Mouse (Mus musculus): Measurements from ENCODE around the gene Camk1d. TPM values are rescaled to one million over a fixed set of nuclear protein-coding genes. Genes with fewer than 3 reads are reported as not detected.

The Camk1d gene
- total and polyA plus RNA-seq, 2 experiments from 2014 or later: 7.2 to 16.6 TPM

GRCm38 (mm10) chr2:5514095-5514494 is 200.2 kb downstream of the Camk1d start:
- no peaks in the 10 kb centered on the region for H3K36me3 ChIP-seq (ENCODE audit: insufficient read depth, low read length)
- H3K9ac ChIP-seq (replicated peaks; ENCODE audit: low read length): no peak overlapping the region
- ATAC-seq: no peak
- no peak overlapping the region for H3K4me2 ChIP-seq (ENCODE audit: low read depth, low read length)
- DNase-seq (ENCODE audit: low spot score): no peak
- no peak overlapping the region for H3K4me3 ChIP-seq (ENCODE audit: low read length)
- 94% methylated on average over 5 of the region's 5 CpGs for WGBS
- no peaks in the 10 kb centered on the region for H3K27me3 ChIP-seq (ENCODE audit: insufficient read depth, low read length)
- no peaks in the 10 kb centered on the region for H3K9me3 ChIP-seq (ENCODE audit: low read length)
- H3K4me1 ChIP-seq (ENCODE audit: insufficient read depth, low read length): peaks cover 3% of the 10 kb centered on the region
- no peak overlapping the region for H3K27ac ChIP-seq
- TF ChIP-seq CTCF (IDR thresholded peaks at IDR 0.05; ENCODE audit: low read depth): no peak

GRCm38 (mm10) chr2:5513621-5514020 is 200.7 kb downstream of the Camk1d start:
- peaks cover 3% of the 10 kb centered on the region; the same call in 1 of the 2 replicates for H3K4me1 ChIP-seq (ENCODE audit: insufficient read depth, low read length)
- H3K4me3 ChIP-seq (ENCODE audit: low read length): no peak overlapping the region
- no peaks in the 10 kb centered on the region for H3K27me3 ChIP-seq (ENCODE audit: insufficient read depth, low read length)
- no peaks in the 10 kb centered on the region for H3K9me3 ChIP-seq (ENCODE audit: low read length)
- DNase-seq (ENCODE audit: low spot score) (no peak), ATAC-seq (no peak)
- H3K9ac ChIP-seq (replicated peaks; ENCODE audit: low read length): no peak overlapping the region
- H3K4me2 ChIP-seq (ENCODE audit: low read depth, low read length): no peak overlapping the region
- WGBS: 97% methylated on average over 2 of the region's 2 CpGs
- no peaks in the 10 kb centered on the region for H3K36me3 ChIP-seq (ENCODE audit: insufficient read depth, low read length)
- TF ChIP-seq CTCF (IDR thresholded peaks at IDR 0.05; ENCODE audit: low read depth): no peak
- no peak overlapping the region for H3K27ac ChIP-seq

GRCm38 (mm10) chr2:5510042-5510441 is 204.3 kb downstream of the Camk1d start:
- H3K36me3 ChIP-seq (ENCODE audit: insufficient read depth, low read length): no peaks in the 10 kb centered on the region
- ATAC-seq (no peak), DNase-seq (ENCODE audit: low spot score) (no peak)
- TF ChIP-seq CTCF (IDR thresholded peaks at IDR 0.05; ENCODE audit: low read depth): no peak
- 84% methylated on average over 6 of the region's 6 CpGs for WGBS
- H3K4me1 ChIP-seq (ENCODE audit: insufficient read depth, low read length): peaks cover 3% of the 10 kb centered on the region; the same call in 1 of the 2 replicates
- no peaks in the 10 kb centered on the region for H3K27me3 ChIP-seq (ENCODE audit: insufficient read depth, low read length)
- H3K4me3 ChIP-seq (ENCODE audit: low read length): no peak overlapping the region
- H3K27ac ChIP-seq: no peak overlapping the region
- H3K9me3 ChIP-seq (ENCODE audit: low read length): 0 out of 2 replicates have a peak, but pooled peaks cover 5% of the 10 kb centered on the region
- H3K9ac ChIP-seq (replicated peaks; ENCODE audit: low read length): no peak overlapping the region
- H3K4me2 ChIP-seq (ENCODE audit: low read depth, low read length): no peak overlapping the region

GRCm38 (mm10) chr2:5499620-5500019 is 214.7 kb downstream of the Camk1d start:
- ATAC-seq (no peak), DNase-seq (ENCODE audit: low spot score) (no peak)
- Histone ChIP-seq H3K9ac (replicated peaks; ENCODE audit: low read length) (no peak overlapping the region), H3K4me2 (ENCODE audit: low read depth, low read length) (no peak overlapping the region), H3K36me3 (ENCODE audit: insufficient read depth, low read length) (no peaks in the 10 kb centered on the region), H3K27me3 (ENCODE audit: insufficient read depth, low read length) (no peaks in the 10 kb centered on the region), H3K27ac (no peak overlapping the region), H3K9me3 (ENCODE audit: low read length) (no peaks in the 10 kb centered on the region), H3K4me3 (ENCODE audit: low read length) (no peak overlapping the region), H3K4me1 (ENCODE audit: insufficient read depth, low read length) (no peaks in the 10 kb centered on the region)
- TF ChIP-seq CTCF (IDR thresholded peaks at IDR 0.05; ENCODE audit: low read depth): no peak
- 46% methylated on average over 4 of the region's 4 CpGs for WGBS

GRCm38 (mm10) chr2:5489916-5490315 is 224.4 kb downstream of the Camk1d start:
- no peak overlapping the region for H3K27ac ChIP-seq
- ATAC-seq (0 out of 2 replicates have a peak, but pooled peaks have one; percentile 32), DNase-seq (ENCODE audit: low spot score) (no peak)
- 56% methylated on average over 5 of the region's 5 CpGs for WGBS
- no peaks in the 10 kb centered on the region for H3K9me3 ChIP-seq (ENCODE audit: low read length)
- no peaks in the 10 kb centered on the region for H3K36me3 ChIP-seq (ENCODE audit: insufficient read depth, low read length)
- no peaks in the 10 kb centered on the region for H3K27me3 ChIP-seq (ENCODE audit: insufficient read depth, low read length)
- H3K4me1 ChIP-seq (ENCODE audit: insufficient read depth, low read length): no peaks in the 10 kb centered on the region
- no peak overlapping the region for H3K9ac ChIP-seq (replicated peaks; ENCODE audit: low read length)
- TF ChIP-seq CTCF (IDR thresholded peaks at IDR 0.05; ENCODE audit: low read depth): no peak
- no peak overlapping the region for H3K4me2 ChIP-seq (ENCODE audit: low read depth, low read length)
- no peak overlapping the region for H3K4me3 ChIP-seq (ENCODE audit: low read length)

- Histone ChIP-seq H3K27ac (no peak overlapping the region), H3K36me3 (ENCODE audit: insufficient read depth, low read length) (no peaks in the 10 kb centered on the region), H3K4me1 (ENCODE audit: insufficient read depth, low read length) (no peaks in the 10 kb centered on the region; the same call in 1 of the 2 replicates), H3K4me3 (ENCODE audit: low read length) (no peak overlapping the region), H3K27me3 (ENCODE audit: insufficient read depth, low read length) (no peaks in the 10 kb centered on the region), H3K4me2 (ENCODE audit: low read depth, low read length) (no peak overlapping the region), H3K9me3 (ENCODE audit: low read length) (no peaks in the 10 kb centered on the region), H3K9ac (replicated peaks; ENCODE audit: low read length) (no peak overlapping the region)
- no peak for TF ChIP-seq CTCF (IDR thresholded peaks at IDR 0.05; ENCODE audit: low read depth)
- ATAC-seq: no peak
- WGBS: 77% methylated on average over 3 of the region's 3 CpGs
- DNase-seq (ENCODE audit: low spot score): peak; percentile 19
Observed at GRCm38 (mm10) chr2:5487344-5487743, 227.0 kb downstream of the Camk1d start.

GRCm38 (mm10) chr2:5486663-5487062 is 227.7 kb downstream of the Camk1d start:
- Histone ChIP-seq H3K9me3 (ENCODE audit: low read length) (no peaks in the 10 kb centered on the region), H3K9ac (replicated peaks; ENCODE audit: low read length) (no peak overlapping the region), H3K36me3 (ENCODE audit: insufficient read depth, low read length) (no peaks in the 10 kb centered on the region), H3K4me2 (ENCODE audit: low read depth, low read length) (no peak overlapping the region), H3K4me1 (ENCODE audit: insufficient read depth, low read length) (no peaks in the 10 kb centered on the region; the same call in 1 of the 2 replicates), H3K27ac (no peak overlapping the region), H3K27me3 (ENCODE audit: insufficient read depth, low read length) (no peaks in the 10 kb centered on the region), H3K4me3 (ENCODE audit: low read length) (no peak overlapping the region)
- TF ChIP-seq CTCF (IDR thresholded peaks at IDR 0.05; ENCODE audit: low read depth): no peak
- no peak for ATAC-seq
- WGBS: 91% methylated on average over 7 of the region's 7 CpGs
- no peak for DNase-seq (ENCODE audit: low spot score)

Data from hindbrain, postnatal 0 days (tissue).